Comparison of ENCODE assay signal across 8 mouse cellular contexts in genomic region chr5:113490033-113490432, GRCm38 (mm10). TPM values are rescaled to one million over a fixed set of nuclear protein-coding genes. Genes with fewer than 3 reads are reported as not detected.
A peak's percentile ranks its signal among the peaks of the same experiment; 100 is the strongest.
DNase-seq lines count a peak whose midpoint lies in the region; ATAC-seq lines count a peak whose summit lies in the region.

Gene Wscd2 (plus strand): TSS chr5:113490333.

- no peaks in the 10 kb centered on the region for H3K9me3 ChIP-seq in kidney, embryonic 16.5 days (ENCODE audit: low read length)
- no peaks in the 10 kb centered on the region for H3K9me3 ChIP-seq in embryonic facial prominence, embryonic 12.5 days
- H3K9me3 ChIP-seq in hindbrain, embryonic 15.5 days, result no peaks in the 10 kb centered on the region
- no peaks in the 10 kb centered on the region for H3K9me3 ChIP-seq in midbrain, embryonic 11.5 days (ENCODE audit: control insufficient read depth, low read length)

- ATAC-seq in kidney, embryonic 16.5 days (ENCODE audit: low FRiP score, low TSS enrichment), result 0 out of 2 replicates have a peak, but pooled peaks have one; percentile 5
- no peak for ATAC-seq in embryonic facial prominence, embryonic 12.5 days (ENCODE audit: insufficient number of reproducible peaks, insufficient read depth, low FRiP score, low TSS enrichment)
- no peak; the same call in 1 of the 2 replicates for ATAC-seq in hindbrain, embryonic 15.5 days (ENCODE audit: low FRiP score, low read depth)
- no peak for ATAC-seq in midbrain, embryonic 11.5 days (ENCODE audit: low FRiP score)

- intact Hi-C loops in gastrocnemius, postnatal 14 days (cut with DNase I; ENCODE audit: low total_unique reads), result loop anchor here (5.0 kb wide), 1 partner anchor 72 kb away; no protein-coding TSS in a partner anchor

- peaks cover 16% of the 10 kb centered on the region for H3K27me3 ChIP-seq in kidney, embryonic 16.5 days (ENCODE audit: insufficient read depth, low read length)
- peaks cover 38% of the 10 kb centered on the region for H3K27me3 ChIP-seq in embryonic facial prominence, embryonic 12.5 days
- H3K27me3 ChIP-seq in hindbrain, embryonic 15.5 days, result no peaks in the 10 kb centered on the region
- H3K27me3 ChIP-seq in midbrain, embryonic 11.5 days (ENCODE audit: control insufficient read depth, insufficient read depth, low read length), result peaks cover 4% of the 10 kb centered on the region; the same call in 1 of the 2 replicates

- peaks cover 7% of the 10 kb centered on the region; the same call in 1 of the 2 replicates for H3K4me1 ChIP-seq in kidney, embryonic 16.5 days (ENCODE audit: insufficient read depth, low read length)
- peaks cover 31% of the 10 kb centered on the region for H3K4me1 ChIP-seq in embryonic facial prominence, embryonic 12.5 days
- peaks cover 45% of the 10 kb centered on the region for H3K4me1 ChIP-seq in hindbrain, embryonic 15.5 days (replicated peaks)
- H3K4me1 ChIP-seq in midbrain, embryonic 11.5 days (ENCODE audit: control insufficient read depth, insufficient read depth, low read length), result peaks cover 19% of the 10 kb centered on the region

- 59% methylated on average over 6 of the region's 6 CpGs for WGBS in kidney, embryonic 16.5 days
- 62% methylated on average over 6 of the region's 6 CpGs for WGBS in embryonic facial prominence, embryonic 12.5 days
- WGBS in hindbrain, embryonic 15.5 days, result 61% methylated on average over 6 of the region's 6 CpGs
- 68% methylated on average over 6 of the region's 6 CpGs for WGBS in midbrain, embryonic 11.5 days

- DNase-seq in kidney, adult 18-20 months, result no peak
- no peak for DNase-seq in midbrain, embryonic 11.5 days (ENCODE audit: low spot score, missing footprints)
- DNase-seq in B cell, adult 2 months, result no peak
- no peak for DNase-seq in T-cell, adult 2 months (ENCODE audit: low spot score)
- DNase-seq in gastrocnemius, postnatal 14 days, result no peak

- H3K36me3 ChIP-seq in kidney, embryonic 16.5 days (ENCODE audit: insufficient read depth, low read length), result no peaks in the 10 kb centered on the region
- no peaks in the 10 kb centered on the region for H3K36me3 ChIP-seq in embryonic facial prominence, embryonic 12.5 days
- H3K36me3 ChIP-seq in hindbrain, embryonic 15.5 days, result no peaks in the 10 kb centered on the region
- no peaks in the 10 kb centered on the region for H3K36me3 ChIP-seq in midbrain, embryonic 11.5 days (ENCODE audit: control insufficient read depth, insufficient read depth, low read length)

- H3K4me3 ChIP-seq in kidney, embryonic 16.5 days (ENCODE audit: low read length), result peak within 1 kb of the TSS; percentile 55
- peak within 1 kb of the TSS; percentile 58 for H3K4me3 ChIP-seq in embryonic facial prominence, embryonic 12.5 days
- H3K4me3 ChIP-seq in hindbrain, embryonic 15.5 days, result peak within 1 kb of the TSS; percentile 64
- peak within 1 kb of the TSS; percentile 60 for H3K4me3 ChIP-seq in midbrain, embryonic 11.5 days (ENCODE audit: low read depth, low read length)

- H3K9ac ChIP-seq in kidney, embryonic 16.5 days (replicated peaks; ENCODE audit: low read length), result peak within 1 kb of the TSS; percentile 71
- H3K9ac ChIP-seq in embryonic facial prominence, embryonic 12.5 days, result peak within 1 kb of the TSS; percentile 75
- H3K9ac ChIP-seq in hindbrain, embryonic 15.5 days, result peak within 1 kb of the TSS; percentile 78
- peak within 1 kb of the TSS; percentile 83 for H3K9ac ChIP-seq in midbrain, embryonic 11.5 days (ENCODE audit: low read length)

- no peak within 1 kb of the TSS for H3K27ac ChIP-seq in kidney, embryonic 16.5 days (ENCODE audit: low read length)
- H3K27ac ChIP-seq in embryonic facial prominence, embryonic 12.5 days, result peak within 1 kb of the TSS; percentile 54
- peak within 1 kb of the TSS; percentile 74 for H3K27ac ChIP-seq in hindbrain, embryonic 15.5 days (replicated peaks)
- H3K27ac ChIP-seq in midbrain, embryonic 11.5 days (ENCODE audit: low read depth, low read length), result peak within 1 kb of the TSS; percentile 44

- H3K4me2 ChIP-seq in kidney, embryonic 16.5 days (replicated peaks; ENCODE audit: low read depth, low read length), result peak within 1 kb of the TSS; percentile 84
- H3K4me2 ChIP-seq in embryonic facial prominence, embryonic 12.5 days (replicated peaks), result peak within 1 kb of the TSS; percentile 94
- peak within 1 kb of the TSS; percentile 66 for H3K4me2 ChIP-seq in hindbrain, embryonic 15.5 days
- H3K4me2 ChIP-seq in midbrain, embryonic 11.5 days, result peak within 1 kb of the TSS; percentile 90

RNA-seq across cellular contexts. Expression of gene Wscd2, which starts in this region (rescaled TPM):
- 3.0 and 3.2 TPM in 2 replicates for polyA plus RNA-seq in kidney, embryonic 16.5 days (2015; fragmentation: Nextera tagmentation; extraction: Ambion mirVana)
- polyA plus RNA-seq in embryonic facial prominence, embryonic 12.5 days (2016; fragmentation: Nextera tagmentation; extraction: Ambion mirVana), result 7.1 and 8.3 TPM in 2 replicates
- 13.2 and 13.8 TPM in 2 replicates for polyA plus RNA-seq in hindbrain, embryonic 15.5 days (2015; fragmentation: Nextera tagmentation; extraction: Ambion mirVana)
- polyA plus RNA-seq in midbrain, embryonic 11.5 days (2014; fragmentation: Nextera tagmentation; extraction: Ambion mirVana), result 8.0 and 9.1 TPM in 2 replicates
- total RNA-seq in gastrocnemius, postnatal 14 days (2021), result under 1 TPM; 0.44 to 0.72 TPM
